Mouse (Mus musculus): Measurements from ENCODE around the gene Gm128. TPM values are rescaled to one million over a fixed set of nuclear protein-coding genes. Genes with fewer than 3 reads are reported as not detected.

The Gm128 gene
- total and polyA plus RNA-seq, 3 experiments: 0.16 TPM; not detected in 2

GRCm38 (mm10) chr3:95229781-95230494, 11.5 kb downstream of the Gm128 start:
- peak overlapping the region; percentile 75 for H3K4me3 ChIP-seq
- intact Hi-C loops (cut with DNase I): loop anchor here (5.0 kb wide), 1 partner anchor 52 kb away; the partner anchor contains the start of genes Mindy1 and Prune1
- peaks cover 11% of the 10 kb centered on the region for H3K4me1 ChIP-seq (ENCODE audit: control insufficient read depth, insufficient read depth, low read length)
- WGBS: 16% methylated on average over 13 of the region's 13 CpGs
- H3K9ac ChIP-seq (ENCODE audit: low read depth, low read length): peak overlapping the region; percentile 95
- TF ChIP-seq POLR2A (IDR thresholded peaks at IDR 0.05; ENCODE audit: insufficient read depth, low read depth, low read length) (peak; percentile 79), EP300 (IDR thresholded peaks at IDR 0.05; ENCODE audit: insufficient read depth, low read depth, low read length) (no peak)
- peak; percentile 66 to 71 for DNase-seq
- no peaks in the 10 kb centered on the region for H3K27me3 ChIP-seq (ENCODE audit: control insufficient read depth, insufficient read depth, low read length)
- H3K27ac ChIP-seq: peak overlapping the region; percentile 98
- peaks cover 3% of the 10 kb centered on the region for H3K79me2 ChIP-seq (replicated peaks; ENCODE audit: control insufficient read depth, insufficient read depth, low read length)
- H3K36me3 ChIP-seq (ENCODE audit: control insufficient read depth, insufficient read depth, low read length): no peaks in the 10 kb centered on the region

DNA sequence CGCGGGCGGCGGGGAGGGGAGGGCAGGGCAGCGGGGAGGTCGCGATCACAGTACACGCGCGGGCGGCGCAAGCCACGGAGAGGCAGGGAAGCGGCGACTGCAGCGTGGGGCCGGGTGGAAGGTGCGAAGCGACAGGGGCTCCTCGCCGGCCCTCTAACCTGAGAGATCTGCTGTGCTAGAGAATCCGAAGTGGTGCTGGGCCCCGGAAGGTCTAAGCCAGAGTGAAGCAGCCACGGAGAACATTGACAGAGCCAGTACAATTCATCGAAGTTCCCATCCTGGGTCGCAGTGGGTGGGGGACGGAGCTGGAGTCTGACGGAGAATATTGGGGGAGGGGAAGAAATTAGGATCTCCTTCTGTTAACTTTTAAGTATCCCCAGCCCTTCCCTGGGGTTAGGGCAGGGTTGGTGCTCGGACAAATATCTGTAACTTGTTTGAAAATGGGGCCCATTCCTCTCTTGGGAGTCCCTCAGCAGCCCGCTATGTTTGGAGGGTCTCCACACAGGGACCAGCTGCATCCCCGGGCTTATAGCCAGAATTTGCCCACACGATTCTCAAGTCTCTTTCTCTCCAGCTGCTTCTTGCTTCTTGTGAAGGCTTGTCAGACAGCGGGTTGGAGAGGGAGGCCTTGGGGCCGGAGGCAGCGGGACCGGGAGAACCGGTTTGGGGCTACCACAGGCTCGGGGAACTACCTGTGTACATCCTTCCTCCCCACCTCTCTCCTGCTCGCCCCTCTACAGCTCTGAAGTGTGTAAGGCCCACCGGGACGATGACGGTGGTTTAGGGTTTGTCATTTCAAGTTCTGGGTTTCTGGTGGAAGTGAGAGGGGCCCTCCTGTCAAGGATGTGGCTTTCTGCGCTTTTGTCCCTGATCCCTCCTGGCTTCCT, 12.3 kb downstream of the Gm128 start:
- DNase-seq: peak; percentile 42 to 58
- 3% methylated on average over 43 of the region's 43 CpGs for WGBS
- intact Hi-C loops (cut with DNase I): loop anchor here (1.0 kb wide), 1 partner anchor 12 kb away; the partner anchor contains the start of gene Gabpb2
- peak overlapping the region; percentile 75 for H3K4me3 ChIP-seq
- peak overlapping the region; percentile 95 for H3K9ac ChIP-seq (ENCODE audit: low read depth, low read length)
- H3K4me1 ChIP-seq (ENCODE audit: control insufficient read depth, insufficient read depth, low read length): peaks cover 13% of the 10 kb centered on the region
- H3K36me3 ChIP-seq (ENCODE audit: control insufficient read depth, insufficient read depth, low read length): no peaks in the 10 kb centered on the region
- peak overlapping the region; percentile 98 for H3K27ac ChIP-seq
- peaks cover 3% of the 10 kb centered on the region for H3K79me2 ChIP-seq (replicated peaks; ENCODE audit: control insufficient read depth, insufficient read depth, low read length)
- H3K27me3 ChIP-seq (ENCODE audit: control insufficient read depth, insufficient read depth, low read length): no peaks in the 10 kb centered on the region
- TF ChIP-seq EP300 (IDR thresholded peaks at IDR 0.05; ENCODE audit: insufficient read depth, low read depth, low read length) (no peak), POLR2A (IDR thresholded peaks at IDR 0.05; ENCODE audit: insufficient read depth, low read depth, low read length) (no peak), CTCF (IDR thresholded peaks at IDR 0.05) (no peak)

DNA sequence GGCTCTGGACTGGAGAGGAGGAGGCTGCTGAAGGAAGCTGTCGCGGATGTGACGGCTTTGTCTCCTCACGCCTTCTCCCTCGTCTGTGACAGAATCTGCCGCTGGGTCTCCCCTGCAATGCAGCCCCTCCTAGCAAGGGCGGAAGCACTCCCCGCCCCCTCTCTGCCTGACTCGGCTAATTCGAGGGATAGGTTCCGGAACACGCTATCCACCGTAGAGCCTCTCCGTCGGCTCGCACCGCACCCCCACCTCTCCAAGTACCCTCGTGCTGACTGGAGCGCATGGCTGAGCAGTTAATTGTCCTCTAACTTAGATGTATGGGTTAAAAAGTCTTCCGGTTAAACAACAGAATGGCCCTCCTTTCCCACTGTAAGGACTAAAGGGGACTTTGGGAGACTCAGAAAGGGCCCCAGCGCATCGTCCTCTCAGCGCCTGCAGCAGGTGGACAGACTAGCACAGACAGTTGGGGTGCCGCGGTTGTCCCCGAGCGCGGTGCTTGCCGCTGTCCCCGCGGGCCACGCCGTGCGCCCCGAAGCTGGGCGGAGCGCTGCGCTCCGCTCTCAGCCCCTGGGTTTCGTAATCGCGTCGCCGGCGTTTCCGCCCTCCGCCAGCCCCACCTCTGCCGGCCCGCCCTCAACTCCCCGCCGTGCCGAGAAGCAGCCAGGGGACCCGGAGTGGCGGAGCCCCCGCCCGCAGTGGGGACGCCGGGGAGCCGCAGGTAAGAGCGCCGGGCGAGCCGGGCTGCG, 13.1 kb downstream of the Gm128 start, which contains the start of gene Cdc42se1:
Gene Cdc42se1, plus strand, starts transcription at position 585 of the 746 bp plus-strand sequence.
- intact Hi-C loops (cut with DNase I): loop anchor here (1.0 kb wide), 1 partner anchor 11 kb away; the partner anchor contains the start of gene Gabpb2
- Histone ChIP-seq H3K27me3 (ENCODE audit: control insufficient read depth, insufficient read depth, low read length) (no peaks in the 10 kb centered on the region), H3K36me3 (ENCODE audit: control insufficient read depth, insufficient read depth, low read length) (no peaks in the 10 kb centered on the region), H3K79me2 (replicated peaks; ENCODE audit: control insufficient read depth, insufficient read depth, low read length) (peaks cover 3% of the 10 kb centered on the region), H3K4me1 (ENCODE audit: control insufficient read depth, insufficient read depth, low read length) (peaks cover 13% of the 10 kb centered on the region), H3K4me3 (peak within 1 kb of the TSS; percentile 75), H3K9ac (ENCODE audit: low read depth, low read length) (peak within 1 kb of the TSS; percentile 95), H3K27ac (peak within 1 kb of the TSS; percentile 98)
- WGBS: under 1% methylated on average over 64 of the region's 64 CpGs
- DNase-seq: peak; percentile 92 to 94
- TF ChIP-seq EP300 (IDR thresholded peaks at IDR 0.05; ENCODE audit: insufficient read depth, low read depth, low read length) (no peak), CTCF (IDR thresholded peaks at IDR 0.05) (no peak), POLR2A (IDR thresholded peaks at IDR 0.05; ENCODE audit: insufficient read depth, low read depth, low read length) (peak; percentile 86)

GRCm38 (mm10) chr3:95227214-95227613, 14.2 kb downstream of the Gm128 start:
- Histone ChIP-seq H3K36me3 (ENCODE audit: control insufficient read depth, insufficient read depth, low read length) (no peaks in the 10 kb centered on the region), H3K27ac (no peak overlapping the region), H3K27me3 (ENCODE audit: control insufficient read depth, insufficient read depth, low read length) (no peaks in the 10 kb centered on the region), H3K79me2 (replicated peaks; ENCODE audit: control insufficient read depth, insufficient read depth, low read length) (peaks cover 3% of the 10 kb centered on the region), H3K4me3 (no peak overlapping the region), H3K4me1 (ENCODE audit: control insufficient read depth, insufficient read depth, low read length) (peaks cover 11% of the 10 kb centered on the region), H3K9ac (ENCODE audit: low read depth, low read length) (no peak overlapping the region)
- TF ChIP-seq CTCF (IDR thresholded peaks at IDR 0.05) (no peak), EP300 (IDR thresholded peaks at IDR 0.05; ENCODE audit: insufficient read depth, low read depth, low read length) (no peak), POLR2A (IDR thresholded peaks at IDR 0.05; ENCODE audit: insufficient read depth, low read depth, low read length) (no peak)
- DNase-seq: no peak
- intact Hi-C loops (cut with DNase I): no loop called here
- WGBS: 49% methylated on average over 1 of the region's 1 CpGs

- Histone ChIP-seq H3K4me1 (ENCODE audit: control insufficient read depth, insufficient read depth, low read length) (peaks cover 2% of the 10 kb centered on the region; the same call in 1 of the 2 replicates), H3K27me3 (ENCODE audit: control insufficient read depth, insufficient read depth, low read length) (no peaks in the 10 kb centered on the region), H3K79me2 (replicated peaks; ENCODE audit: control insufficient read depth, insufficient read depth, low read length) (peaks cover 3% of the 10 kb centered on the region; the same call in 1 of the 2 replicates), H3K9ac (ENCODE audit: low read depth, low read length) (no peak overlapping the region), H3K4me3 (no peak overlapping the region), H3K27ac (no peak overlapping the region), H3K36me3 (ENCODE audit: control insufficient read depth, insufficient read depth, low read length) (no peaks in the 10 kb centered on the region)
- intact Hi-C loops (cut with DNase I): no loop called here
- WGBS: 24% methylated on average over 6 of the region's 6 CpGs
- no peak for TF ChIP-seq POLR2A (IDR thresholded peaks at IDR 0.05; ENCODE audit: insufficient read depth, low read depth, low read length)
- TF ChIP-seq EP300 (IDR thresholded peaks at IDR 0.05; ENCODE audit: insufficient read depth, low read depth, low read length): no peak
- TF ChIP-seq CTCF (IDR thresholded peaks at IDR 0.05): no peak
- DNase-seq: no peak
Measured at GRCm38 (mm10) chr3:95224295-95224694, 17.1 kb downstream of the Gm128 start.

Measured in heart, adult 2 months (tissue).